Mouse (Mus musculus) stomach, embryonic 15.5 days (tissue): ENCODE measurements at regions not wholly inside any gene's neighbourhood (a gene's known extent, or its start where the extent isn't known, plus 50 kb on each side); places are given as distances from the start of the nearest gene placed in this dataset.
"Not testable (repeated sequence)": the region's sequence is repeated elsewhere in the genome, so short reads cannot be mapped to it uniquely, and the experiment has no call there.

Experiments used
- ATAC-seq: fragments of 200-750 bp; cut with Nextera tagmentation; 2 replicates; pipeline ENCODE4 v1.8.0; 2017; ENCODE audit warnings: low read depth, moderate number of reproducible peaks, moderate TSS enrichment; ENCODE audit not compliant: insufficient read depth, low FRiP score
- H3K27ac ChIP-seq: fragments of 300-500 bp; sonication (generic); 2 replicates; pipeline ENCODE4 v1.5.1; 2015; ENCODE audit warnings: mild to moderate bottlenecking, inconsistent platforms
- H3K27me3 ChIP-seq: fragments of 300-500 bp; sonication (generic); replicated peaks from 2 replicates; pipeline ENCODE4 v1.6.1; 2015; ENCODE audit warnings: inconsistent platforms
- H3K36me3 ChIP-seq: fragments of 300-500 bp; sonication (generic); 2 replicates; pipeline ENCODE4 v1.6.1; 2015; ENCODE audit warnings: inconsistent platforms
- H3K4me1 ChIP-seq: fragments of 300-500 bp; sonication (generic); 2 replicates; pipeline ENCODE4 v1.6.1; 2015; ENCODE audit warnings: inconsistent platforms
- H3K4me2 ChIP-seq: fragments of 300-500 bp; sonication (generic); 2 replicates; pipeline ENCODE4 v1.6.1; 2015; ENCODE audit warnings: mild to moderate bottlenecking, inconsistent platforms
- H3K4me3 ChIP-seq: fragments of 300-500 bp; sonication (generic); replicated peaks from 2 replicates; pipeline ENCODE4 v1.5.1; 2015; ENCODE audit warnings: inconsistent platforms
- H3K9ac ChIP-seq: fragments of 300-500 bp; sonication (generic); 2 replicates; pipeline ENCODE4 v1.6.1; 2015; ENCODE audit warnings: inconsistent platforms
- H3K9me3 ChIP-seq: fragments of 300-500 bp; sonication (generic); 2 replicates; pipeline ENCODE4 v1.6.1; 2016; ENCODE audit warnings: inconsistent platforms
- WGBS: fragments of 180-500 bp; shearing (Covaris S2); methylation state at CpG from one replicate; pipeline ENCODE4 v1.1.7; 2015; 5-methylcytosine and 5-hydroxymethylcytosine counted together

DNA sequence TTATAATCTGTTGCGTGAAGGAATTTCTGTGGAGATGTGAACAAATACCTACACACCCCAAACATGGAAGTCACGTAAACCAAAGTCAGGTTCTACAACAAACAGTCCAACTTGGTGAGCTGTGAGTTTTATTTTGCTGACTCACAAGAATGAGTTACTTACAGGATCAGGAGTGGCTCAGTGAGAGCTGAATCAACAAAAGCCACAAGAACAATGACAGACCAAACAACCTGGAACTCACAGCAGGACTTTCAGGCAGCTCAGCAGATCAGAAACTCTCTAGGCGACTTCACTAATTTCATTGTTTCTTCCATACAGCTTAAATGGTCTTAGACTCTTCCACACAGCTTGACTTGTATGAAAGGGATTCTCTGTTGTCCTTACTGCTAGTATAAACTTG, 254.4 kb upstream of the Lrrc4c start:
- no peaks in the 10 kb centered on the region for H3K36me3 ChIP-seq
- no peaks in the 10 kb centered on the region for H3K27me3 ChIP-seq
- no peak overlapping the region for H3K27ac ChIP-seq
- no peak overlapping the region for H3K9ac ChIP-seq
- H3K9me3 ChIP-seq = no peaks in the 10 kb centered on the region
- H3K4me2 ChIP-seq = no peak overlapping the region
- 44% methylated on average over 3 of the region's 3 CpGs for WGBS
- H3K4me1 ChIP-seq = no peaks in the 10 kb centered on the region
- H3K4me3 ChIP-seq = no peak overlapping the region
- ATAC-seq = peak; percentile 60; the same call in 1 of the 2 replicates

DNA sequence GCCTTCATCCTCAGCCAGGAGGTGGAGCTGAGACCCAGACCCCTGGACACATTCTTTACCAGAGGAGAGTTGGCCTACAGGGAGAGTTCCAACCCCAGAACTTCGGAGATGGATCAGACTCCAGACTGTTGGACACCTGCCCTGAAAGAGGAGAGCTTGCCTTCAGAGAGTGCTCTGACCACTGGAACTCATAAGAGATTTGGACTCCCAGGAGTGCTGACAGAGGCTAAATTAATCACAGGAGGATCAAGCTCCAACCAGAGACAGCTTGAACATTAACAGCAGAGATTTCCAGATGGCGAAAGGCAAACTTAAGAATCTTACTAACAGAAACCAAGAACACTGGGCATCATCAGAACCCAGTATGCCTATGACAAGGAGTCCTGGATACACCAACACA, 209.5 kb upstream of the Lrrc4c start:
- H3K4me2 ChIP-seq, H3K9ac ChIP-seq, H3K27ac ChIP-seq, H3K4me3 ChIP-seq, H3K27me3 ChIP-seq, H3K36me3 ChIP-seq, ATAC-seq, H3K9me3 ChIP-seq, H3K4me1 ChIP-seq: not testable (repeated sequence)
- WGBS = 77% methylated on average over 2 of the region's 2 CpGs

DNA sequence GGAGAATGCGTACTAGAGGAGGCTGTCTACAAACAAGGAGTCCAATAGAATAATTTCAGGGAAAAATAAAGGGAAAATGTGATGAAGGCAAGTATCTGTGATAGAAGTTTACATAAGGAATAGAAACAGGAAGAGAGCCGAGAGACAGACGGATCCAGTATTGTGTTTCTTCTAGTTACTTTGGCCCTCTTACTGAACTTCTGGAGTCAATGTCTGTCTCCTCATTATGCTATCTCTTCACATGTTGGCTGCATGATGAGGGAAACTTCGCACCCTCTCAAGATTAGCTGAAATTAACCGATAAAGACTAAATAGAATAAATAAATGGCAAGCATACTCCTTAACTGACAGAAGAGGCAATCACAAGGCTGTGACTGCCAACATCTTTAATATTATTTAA, 197.9 kb upstream of the Lrrc4c start:
- H3K27ac ChIP-seq = no peak overlapping the region
- no peaks in the 10 kb centered on the region for H3K36me3 ChIP-seq
- ATAC-seq = no peak
- no peaks in the 10 kb centered on the region for H3K4me1 ChIP-seq
- H3K9ac ChIP-seq = no peak overlapping the region
- H3K4me2 ChIP-seq = no peak overlapping the region
- H3K27me3 ChIP-seq = no peaks in the 10 kb centered on the region
- no peaks in the 10 kb centered on the region for H3K9me3 ChIP-seq
- 88% methylated on average over 5 of the region's 5 CpGs for WGBS
- no peak overlapping the region for H3K4me3 ChIP-seq

DNA sequence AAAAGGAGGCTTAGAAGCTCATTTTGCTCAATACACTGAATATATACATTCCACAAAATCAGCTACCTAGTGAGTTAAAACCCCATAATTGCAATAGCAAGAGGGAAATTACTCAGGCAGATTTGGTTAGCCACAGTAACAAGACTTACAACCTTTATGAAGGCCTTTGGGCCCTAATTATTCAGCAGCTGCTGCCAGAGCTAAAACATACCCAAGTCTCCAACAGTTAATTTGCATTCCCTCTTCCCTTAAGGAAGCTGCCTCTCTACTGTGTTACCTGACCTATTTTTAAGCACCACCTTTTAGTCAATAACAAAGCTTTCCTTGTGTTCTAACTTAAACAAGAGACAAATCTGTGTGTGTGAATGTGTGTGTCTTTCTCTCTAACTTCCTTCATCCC, 179.4 kb upstream of the Lrrc4c start:
- Histone ChIP-seq H3K36me3 (no peaks in the 10 kb centered on the region), H3K4me1 (no peaks in the 10 kb centered on the region), H3K4me3 (no peak overlapping the region), H3K4me2 (no peak overlapping the region), H3K9ac (no peak overlapping the region), H3K27ac (no peak overlapping the region), H3K27me3 (no peaks in the 10 kb centered on the region), H3K9me3 (no peaks in the 10 kb centered on the region)
- no peak for ATAC-seq

DNA sequence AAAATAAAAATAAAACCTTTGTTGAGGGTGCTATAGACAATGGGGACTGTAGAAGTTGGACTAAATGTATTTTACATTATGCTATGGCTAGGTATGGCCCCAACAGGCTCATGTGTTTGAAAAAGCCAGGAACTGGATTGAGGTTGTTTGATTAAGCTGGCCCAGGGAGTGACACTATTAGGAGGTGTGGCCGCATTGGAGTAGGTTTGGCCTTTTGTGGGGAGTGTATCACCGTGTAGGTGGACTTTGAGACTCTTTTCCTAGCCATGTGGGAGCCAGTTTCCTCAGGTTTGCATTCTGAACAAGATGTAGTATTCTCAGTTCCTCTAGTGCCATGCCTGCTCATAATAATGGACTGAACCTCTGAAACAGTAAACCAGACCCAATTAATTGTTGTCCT, 162.7 kb upstream of the Lrrc4c start:
- Histone ChIP-seq H3K4me3 (no peak overlapping the region), H3K9me3 (no peaks in the 10 kb centered on the region), H3K27me3 (no peaks in the 10 kb centered on the region), H3K4me2 (no peak overlapping the region), H3K9ac (no peak overlapping the region), H3K36me3 (no peaks in the 10 kb centered on the region), H3K4me1 (no peaks in the 10 kb centered on the region), H3K27ac (no peak overlapping the region)
- peak; percentile 53 for ATAC-seq
- WGBS = 71% methylated on average over 2 of the region's 2 CpGs

DNA sequence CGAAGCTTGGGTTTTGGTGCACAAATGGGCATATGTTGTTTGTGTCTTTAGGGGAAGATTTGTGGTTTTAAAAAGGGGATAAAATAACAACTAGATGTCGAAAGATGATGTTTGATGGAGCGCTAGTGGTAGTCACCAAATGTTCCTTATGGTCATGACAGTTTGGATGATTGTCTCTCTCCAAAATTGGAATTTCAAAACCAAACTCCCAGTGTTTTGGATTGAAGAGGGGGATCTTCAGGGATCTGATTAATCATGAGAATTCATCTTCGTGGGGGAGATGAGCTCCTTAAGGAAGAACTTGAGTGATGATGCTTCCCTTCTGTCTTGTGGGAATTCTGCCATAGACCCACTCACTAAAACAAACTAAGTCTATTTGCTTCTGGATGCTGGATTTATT, 151.3 kb upstream of the Lrrc4c start:
- Histone ChIP-seq H3K27ac (no peak overlapping the region), H3K36me3 (no peaks in the 10 kb centered on the region), H3K9ac (no peak overlapping the region), H3K27me3 (no peaks in the 10 kb centered on the region), H3K4me2 (no peak overlapping the region), H3K4me1 (no peaks in the 10 kb centered on the region), H3K4me3 (no peak overlapping the region), H3K9me3 (no peaks in the 10 kb centered on the region)
- no peak for ATAC-seq
- 79% methylated on average over 4 of the region's 4 CpGs for WGBS
